Mouse (Mus musculus) testis, postnatal 10 days (tissue): ENCODE results near the gene Zbed3.
"Not testable (repeated sequence)": the region's sequence is repeated elsewhere in the genome, so short reads cannot be mapped to it uniquely, and the experiment has no call there.

Source experiments
- DNase-seq: peaks from one replicate; pipeline ENCODE4 v3.0.0; 2021; ENCODE audit warnings: low spot score

The Zbed3 gene

GRCm38 (mm10) chr13:95332086-95332899, 8.9 kb downstream of the Zbed3 start:
- no peak for DNase-seq

GRCm38 (mm10) chr13:95336122-95336677, 12.8 kb downstream of the Zbed3 start:
- DNase-seq, result peak; percentile 57

DNA sequence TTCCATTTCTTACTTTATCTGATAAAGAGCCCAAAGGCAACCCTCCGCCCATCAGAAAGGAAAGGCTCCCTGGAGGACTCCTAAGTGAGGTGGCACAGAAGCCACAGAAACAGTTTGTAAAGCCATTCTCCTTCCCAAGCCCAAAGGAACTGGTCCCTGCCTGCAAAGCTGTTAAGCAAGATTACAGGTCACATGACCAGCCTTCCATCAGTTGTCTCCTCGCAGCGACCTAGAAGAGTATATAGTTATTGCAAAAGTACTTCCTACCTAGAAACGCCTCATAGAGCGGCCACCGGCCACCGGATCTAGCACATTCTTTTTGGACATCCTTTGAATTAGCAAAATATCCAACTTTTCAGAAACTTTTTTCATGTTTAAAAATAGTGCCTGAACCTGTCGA, 20.1 kb downstream of the Zbed3 start:
- DNase-seq, result no peak

DNA sequence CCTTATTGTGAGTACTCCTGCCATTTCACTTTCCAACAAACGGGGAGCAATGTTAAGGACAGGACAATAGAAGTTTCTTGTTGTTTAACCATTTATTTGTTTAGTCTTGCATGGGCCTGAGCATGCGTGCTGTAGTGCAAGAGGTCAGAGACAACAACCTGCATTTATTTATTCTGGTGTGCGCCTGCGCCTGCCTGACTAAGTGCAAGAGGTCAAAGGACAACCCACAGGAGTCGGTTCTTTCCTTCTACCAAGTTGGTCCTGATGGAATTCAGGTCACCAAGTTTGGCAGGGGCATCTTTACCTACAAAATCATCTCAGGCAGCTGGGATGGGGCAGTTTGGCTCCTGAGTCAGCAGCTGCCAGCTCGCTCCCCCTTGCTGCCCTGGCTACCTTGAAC, 22.5 kb downstream of the Zbed3 start:
- DNase-seq, result no peak

DNA sequence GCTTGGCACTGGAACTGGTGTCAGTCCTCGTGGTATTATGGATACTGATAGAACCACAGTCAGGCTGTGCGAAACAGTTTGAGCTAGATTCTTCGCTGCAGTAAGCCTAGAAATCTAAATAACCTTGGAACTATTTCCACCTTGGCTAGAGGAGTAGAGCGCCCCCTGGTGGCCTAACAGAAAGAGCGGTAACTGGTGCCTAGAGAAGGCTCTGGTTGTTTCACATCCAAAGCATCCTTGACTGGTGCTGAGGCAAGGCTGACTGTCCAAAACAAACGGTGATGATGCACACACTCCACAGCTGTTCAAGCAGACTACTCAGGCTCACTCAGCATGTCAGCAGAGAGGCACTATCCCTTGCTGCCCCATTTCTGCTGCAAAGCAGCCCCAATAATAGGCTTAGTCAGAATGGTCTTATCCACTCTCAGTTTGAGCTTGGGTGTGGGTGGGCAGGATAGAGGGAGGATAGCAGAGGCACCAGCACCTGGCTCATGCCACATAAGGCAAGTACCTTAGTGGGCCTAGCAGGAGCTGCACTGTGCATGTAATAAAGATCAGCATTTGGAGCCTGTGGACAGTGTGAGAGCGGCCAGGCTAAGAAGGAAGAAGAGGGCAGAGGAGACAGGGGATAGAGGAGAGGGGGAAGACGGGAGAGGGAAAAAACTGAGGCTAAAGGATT, 23.7 kb downstream of the Zbed3 start:
- peak; percentile 88 for DNase-seq

DNA sequence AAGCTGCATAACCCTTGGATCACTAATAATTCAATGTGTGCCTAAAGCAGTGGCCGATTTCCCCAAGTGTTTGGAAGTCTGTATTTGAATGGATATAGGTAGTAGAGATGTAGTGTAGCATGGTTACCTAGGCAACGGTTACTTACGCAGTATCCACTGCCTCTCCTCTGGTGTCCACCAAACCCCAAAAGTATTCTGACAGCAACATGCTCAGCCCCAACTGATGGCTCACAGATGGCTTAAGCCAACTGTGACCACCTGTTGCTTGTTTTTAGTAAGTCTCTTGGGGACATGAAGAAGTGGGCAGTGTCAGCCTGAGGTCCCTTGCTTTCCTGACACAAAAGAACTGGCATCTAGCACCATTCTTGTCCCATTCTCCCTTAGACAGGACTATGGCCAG, 25.1 kb downstream of the Zbed3 start:
- no peak for DNase-seq

GRCm38 (mm10) chr13:95358223-95358622, 34.8 kb downstream of the Zbed3 start:
- DNase-seq, result no peak

DNA sequence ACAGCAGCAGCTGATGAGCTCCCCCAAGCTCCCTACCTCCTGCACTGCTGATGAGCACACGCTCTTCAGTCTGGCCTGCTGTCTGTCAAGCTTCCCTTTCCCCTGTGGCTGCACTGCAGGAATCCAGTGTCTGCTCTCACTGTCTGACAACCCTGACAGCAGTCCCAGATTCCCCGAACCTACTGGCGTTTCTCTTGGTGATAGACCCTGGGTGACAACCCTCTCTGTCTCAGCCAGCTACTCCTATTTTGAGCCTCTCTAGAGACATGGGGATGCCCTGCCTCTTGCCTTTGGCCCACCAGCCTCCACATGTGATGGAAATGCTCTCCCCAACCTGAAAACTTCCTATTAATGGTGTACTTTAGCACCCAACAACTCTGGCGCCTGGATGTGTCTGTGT, 40.0 kb downstream of the Zbed3 start:
- no peak for DNase-seq

DNA sequence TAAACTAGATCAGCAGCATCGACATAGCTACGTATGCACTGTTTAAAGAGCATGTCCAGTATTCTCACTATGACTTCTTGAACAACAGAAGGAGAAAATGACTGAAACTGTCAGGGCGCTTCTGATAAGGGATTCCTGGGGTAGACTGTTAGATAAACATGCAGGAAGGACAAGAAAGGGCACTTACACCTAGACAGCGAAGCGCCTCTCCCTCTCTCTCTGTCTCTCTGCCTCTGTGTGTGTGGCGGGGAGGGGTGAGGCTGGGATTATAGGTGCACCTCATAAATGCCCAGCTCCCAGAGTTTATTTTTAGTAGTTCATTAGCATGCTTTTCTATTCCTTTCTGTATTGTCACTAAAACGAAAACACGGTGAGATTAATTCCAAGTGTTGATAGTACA, 42.9 kb downstream of the Zbed3 start:
- no peak for DNase-seq

GRCm38 (mm10) chr13:95374701-95375553, 51.5 kb downstream of the Zbed3 start, which contains the start of gene Aggf1:
TSS of gene Aggf1 (minus strand) at chr13:95375352.
- DNase-seq, result peak; percentile 91

DNA sequence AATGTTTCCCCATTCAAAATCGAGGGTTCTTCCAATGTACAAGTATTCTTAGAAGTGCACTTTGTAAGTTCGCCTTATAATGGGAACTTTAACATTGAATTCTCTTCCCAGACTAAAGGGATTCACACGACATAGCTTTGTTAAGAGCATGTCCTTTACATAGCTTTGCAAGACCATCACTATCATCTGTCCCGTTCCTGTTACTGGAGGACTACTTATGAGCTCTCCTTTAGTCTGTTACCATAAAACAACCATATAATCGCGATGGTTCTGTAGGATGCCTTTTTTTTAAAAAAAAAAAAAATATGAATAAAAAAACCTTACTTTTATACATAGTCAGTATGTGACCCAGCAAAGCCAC, 52.1 kb downstream of the Zbed3 start:
- no peak for DNase-seq

- not testable (repeated sequence) for DNase-seq
Observed at GRCm38 (mm10) chr13:95376689-95377289, 53.4 kb downstream of the Zbed3 start.

DNA sequence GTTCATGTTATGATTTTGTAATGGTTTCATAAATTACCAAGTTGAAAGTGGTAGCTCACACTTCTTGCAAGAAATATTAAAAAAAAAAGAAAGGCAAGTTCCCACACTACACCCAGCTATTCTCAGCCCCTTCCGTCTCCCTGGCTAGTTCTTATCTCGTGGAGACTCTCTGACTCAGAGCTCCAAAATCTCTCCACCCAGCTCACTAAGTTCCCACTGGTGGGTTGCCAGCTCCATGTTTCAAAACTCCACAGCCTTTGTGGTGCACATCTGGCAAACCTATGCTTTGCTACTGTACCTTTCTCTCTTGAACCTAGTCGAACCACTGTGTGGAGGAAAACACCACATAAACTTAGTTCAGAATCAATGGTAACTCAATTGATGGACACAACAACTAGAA, 55.3 kb downstream of the Zbed3 start:
- DNase-seq, result no peak

- no peak for DNase-seq
Observed at GRCm38 (mm10) chr13:95382418-95382817, 59.0 kb downstream of the Zbed3 start.
